Mouse (Mus musculus): Measurements from ENCODE around the gene Fastkd5.

DNA sequence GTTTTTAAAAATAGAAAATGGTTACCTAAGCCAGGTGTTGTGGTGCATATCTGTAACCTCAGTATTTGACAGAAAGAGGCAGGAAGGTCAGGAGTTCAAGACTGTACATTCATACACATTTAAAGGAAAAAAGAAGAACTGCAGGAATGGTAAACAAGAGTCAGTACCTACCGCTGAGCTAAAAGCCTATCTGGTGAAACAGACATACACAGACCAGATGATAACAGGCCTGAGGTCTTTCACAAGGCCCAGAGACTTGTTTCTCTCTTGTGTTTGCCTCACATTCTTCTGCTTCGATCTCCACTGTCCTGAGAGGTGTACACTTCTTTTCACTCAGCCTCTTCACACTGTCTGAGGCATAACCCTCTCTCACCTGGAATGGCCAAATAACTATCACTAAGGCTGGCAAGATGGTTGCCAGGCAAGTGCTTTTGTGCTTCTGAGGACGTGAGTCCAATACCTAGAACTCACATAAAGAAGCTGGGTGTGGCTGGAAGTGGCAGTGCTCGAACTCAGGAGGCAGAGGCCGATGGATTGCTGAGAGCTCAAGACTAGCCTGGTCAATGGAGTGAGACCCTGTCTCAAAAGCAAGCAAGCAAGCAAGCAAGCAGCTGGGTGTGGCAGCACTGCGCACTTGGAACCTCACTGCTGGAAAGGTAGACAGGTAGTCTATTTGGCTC is 26.0 kb upstream of the Fastkd5 start:
- TF ChIP-seq GATA1 (IDR thresholded peaks at IDR 0.05; ENCODE audit: borderline replicate concordance, low read length) (no peak), FLI1 (IDR thresholded peaks at IDR 0.05; ENCODE audit: low read length) (no peak)

Data from megakaryocyte, embryonic 14.5 days (primary cell).